Mouse (Mus musculus) midbrain, postnatal 0 days (tissue): Measurements from ENCODE around the gene Igfbp4. TPM values are rescaled to one million over a fixed set of nuclear protein-coding genes. Genes with fewer than 3 reads are reported as not detected.

Experiments
- ATAC-seq: fragments of 200-750 bp; cut with Nextera tagmentation; 2 replicates; pipeline ENCODE4 v1.8.0; 2017; ENCODE audit warnings: moderate number of reproducible peaks, mild to moderate bottlenecking, moderate TSS enrichment, moderate library complexity; ENCODE audit not compliant: low FRiP score
- DNase-seq: peaks from one replicate; pipeline ENCODE4 v3.0.0-alpha.2; 2015; ENCODE audit warnings: low spot score
- H3K27ac ChIP-seq: fragments of 300-500 bp; sonication (generic); 2 replicates; pipeline ENCODE4 v1.5.1; 2014; ENCODE audit warnings: low read depth, mild to moderate bottlenecking, low read length, mixed read lengths
- H3K27me3 ChIP-seq: fragments of 300-500 bp; sonication (generic); 2 replicates; pipeline ENCODE4 v1.6.1; 2014; ENCODE audit warnings: low read length, control low read depth, mixed read lengths; ENCODE audit not compliant: insufficient read depth
- H3K36me3 ChIP-seq: fragments of 300-500 bp; sonication (generic); 2 replicates; pipeline ENCODE4 v1.6.1; 2014; ENCODE audit warnings: low read length, control low read depth, mixed read lengths; ENCODE audit not compliant: insufficient read depth
- H3K4me1 ChIP-seq: fragments of 300-500 bp; sonication (generic); 2 replicates; pipeline ENCODE4 v1.6.1; 2014; ENCODE audit warnings: mild to moderate bottlenecking, control low read depth, antibody characterized with exemption, low read length, mixed read lengths; ENCODE audit not compliant: insufficient read depth
- H3K4me2 ChIP-seq: fragments of 300-500 bp; sonication (generic); 2 replicates; pipeline ENCODE4 v1.6.1; 2014; ENCODE audit warnings: low read depth, mild to moderate bottlenecking, low read length, mixed read lengths; ENCODE audit not compliant: poor library complexity, severe bottlenecking
- H3K4me3 ChIP-seq: fragments of 300-500 bp; sonication (generic); 2 replicates; pipeline ENCODE4 v1.5.1; 2014; ENCODE audit warnings: low read depth, mild to moderate bottlenecking, low read length, moderate library complexity
- H3K9ac ChIP-seq: fragments of 300-500 bp; sonication (generic); replicated peaks from 2 replicates; pipeline ENCODE4 v1.6.1; 2014; ENCODE audit warnings: mild to moderate bottlenecking, low read length, moderate library complexity, mixed read lengths; ENCODE audit not compliant: poor library complexity, severe bottlenecking
- H3K9me3 ChIP-seq: fragments of 300-500 bp; sonication (generic); 2 replicates; pipeline ENCODE4 v1.6.1; 2016; ENCODE audit warnings: low read length, control low read depth
- CTCF ChIP-seq: IDR thresholded peaks from 2 replicates; pipeline ENCODE4 v1.5.1; 2016; ENCODE audit warnings: antibody characterized with exemption, mild to moderate bottlenecking
- WGBS: fragments of 180-500 bp; shearing (Covaris S2); extraction: QIAGEN DNeasy Blood & Tissue Kit; methylation state at CpG from one replicate; pipeline ENCODE4 v1.1.7; 2014; 5-methylcytosine and 5-hydroxymethylcytosine counted together
- polyA plus RNA-seq: library from polyadenylated mRNA; unstranded; fragments of >200 nt; fragmentation: Nextera tagmentation; extraction: Ambion mirVana; gene quantifications from 2 replicates; pipeline ENCODE4 v1.2.1, GENCODE M21; 2015
- total RNA-seq: library from RNA; depleted of rRNA; stranded (reverse); fragments of >200 nt; gene quantifications from 2 replicates; pipeline ENCODE4 v1.2.3, GENCODE M21; 2014

Igfbp4 gene
- total and polyA plus RNA-seq, 2 experiments from 2014 or later: 78.8 to 92.4 TPM

- Histone ChIP-seq H3K9ac (no peak overlapping the region), H3K27me3 (no peaks in the 10 kb centered on the region), H3K4me2 (no peak overlapping the region), H3K27ac (no peak overlapping the region), H3K4me1 (no peaks in the 10 kb centered on the region), H3K4me3 (no peak overlapping the region), H3K9me3 (no peaks in the 10 kb centered on the region), H3K36me3 (no peaks in the 10 kb centered on the region)
- ATAC-seq (no peak), DNase-seq (no peak)
- TF ChIP-seq CTCF: no peak
- WGBS: 74% methylated on average over 4 of the region's 4 CpGs
Measured at GRCm38 (mm10) chr11:99096417-99096816, 55.4 kb downstream of the Igfbp4 start.

DNA sequence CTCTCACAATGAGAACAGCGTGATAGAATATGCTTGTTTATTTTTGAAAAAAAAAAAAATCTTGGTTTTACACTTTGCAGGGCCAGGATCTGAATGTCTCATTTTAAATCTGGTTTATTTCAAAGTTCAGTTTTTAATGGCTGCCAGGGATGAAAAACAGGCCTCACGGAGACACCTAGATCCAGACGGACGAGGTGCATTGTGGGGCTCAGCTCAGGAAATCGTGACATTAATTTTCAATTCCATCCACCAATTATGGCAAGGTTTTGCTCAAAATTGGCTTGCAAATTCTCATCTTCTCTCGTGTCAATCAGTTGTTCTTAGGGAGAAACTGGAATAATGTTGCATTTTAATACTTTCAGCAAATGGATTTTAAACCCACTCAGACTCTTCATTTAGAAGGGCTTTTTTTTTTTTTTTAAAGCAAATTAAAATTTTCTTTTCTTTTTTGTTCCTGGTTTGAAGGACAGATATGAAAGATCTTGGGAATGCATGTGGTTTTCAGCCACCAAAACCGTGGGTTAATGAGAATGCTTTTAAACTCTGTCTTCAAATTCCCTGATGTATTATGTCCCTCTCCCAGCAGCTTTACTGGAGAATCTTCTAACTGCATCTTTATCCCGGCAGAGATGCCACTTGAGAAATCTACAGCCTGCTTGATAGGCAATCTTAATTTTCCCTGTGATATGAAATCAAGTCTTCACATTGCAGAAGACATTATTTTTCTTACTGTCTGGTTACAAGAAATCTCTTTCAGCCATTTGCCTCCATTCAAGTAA is 56.1 kb downstream of the Igfbp4 start:
- no peak for ATAC-seq
- Histone ChIP-seq H3K4me2 (no peak overlapping the region), H3K9me3 (no peaks in the 10 kb centered on the region), H3K4me1 (no peaks in the 10 kb centered on the region), H3K4me3 (no peak overlapping the region), H3K36me3 (no peaks in the 10 kb centered on the region), H3K27me3 (no peaks in the 10 kb centered on the region), H3K9ac (no peak overlapping the region), H3K27ac (no peak overlapping the region)
- DNase-seq: peak; percentile 8
- no peak for TF ChIP-seq CTCF
- WGBS: 59% methylated on average over 8 of the region's 8 CpGs

DNA sequence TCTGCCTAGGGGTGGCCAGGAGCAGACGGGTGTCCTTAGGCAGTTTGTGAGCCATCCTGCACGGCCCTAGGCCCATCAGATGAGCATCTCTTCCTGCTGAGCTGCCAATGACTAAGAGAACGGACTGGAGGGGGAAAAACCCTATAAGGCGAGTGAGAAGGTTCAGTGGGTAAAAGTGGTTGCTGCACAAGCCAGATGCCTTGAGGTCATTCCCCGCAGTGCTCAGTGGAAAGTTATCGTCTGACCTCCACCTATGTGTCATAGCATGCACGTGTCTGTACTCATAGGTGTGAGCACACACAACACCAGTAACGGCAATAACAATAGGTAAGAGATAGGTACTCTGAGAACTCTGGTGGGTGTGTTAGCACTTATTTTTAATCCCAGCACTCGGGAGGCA is 57.9 kb downstream of the Igfbp4 start:
- TF ChIP-seq CTCF: no peak
- 92% methylated on average over 9 of the region's 9 CpGs for WGBS

GRCm38 (mm10) chr11:99099516-99099915 is 58.5 kb downstream of the Igfbp4 start:
- no peaks in the 10 kb centered on the region for H3K27me3 ChIP-seq
- no peak overlapping the region for H3K27ac ChIP-seq
- no peaks in the 10 kb centered on the region for H3K9me3 ChIP-seq
- WGBS: 81% methylated on average over 7 of the region's 7 CpGs
- H3K36me3 ChIP-seq: no peaks in the 10 kb centered on the region
- no peak overlapping the region for H3K4me3 ChIP-seq
- H3K4me1 ChIP-seq: no peaks in the 10 kb centered on the region
- no peak overlapping the region for H3K4me2 ChIP-seq
- no peak for DNase-seq
- ATAC-seq: no peak
- no peak for TF ChIP-seq CTCF
- H3K9ac ChIP-seq: no peak overlapping the region

More for the DNA sequence above, 57.9 kb downstream of the Igfbp4 start:
- H3K4me2 ChIP-seq: no peak overlapping the region
- H3K4me1 ChIP-seq: no peaks in the 10 kb centered on the region
- no peak overlapping the region for H3K27ac ChIP-seq
- no peak for DNase-seq
- no peaks in the 10 kb centered on the region for H3K9me3 ChIP-seq
- H3K36me3 ChIP-seq: no peaks in the 10 kb centered on the region
- ATAC-seq: no peak
- no peak overlapping the region for H3K9ac ChIP-seq
- no peak overlapping the region for H3K4me3 ChIP-seq
- H3K27me3 ChIP-seq: no peaks in the 10 kb centered on the region

DNA sequence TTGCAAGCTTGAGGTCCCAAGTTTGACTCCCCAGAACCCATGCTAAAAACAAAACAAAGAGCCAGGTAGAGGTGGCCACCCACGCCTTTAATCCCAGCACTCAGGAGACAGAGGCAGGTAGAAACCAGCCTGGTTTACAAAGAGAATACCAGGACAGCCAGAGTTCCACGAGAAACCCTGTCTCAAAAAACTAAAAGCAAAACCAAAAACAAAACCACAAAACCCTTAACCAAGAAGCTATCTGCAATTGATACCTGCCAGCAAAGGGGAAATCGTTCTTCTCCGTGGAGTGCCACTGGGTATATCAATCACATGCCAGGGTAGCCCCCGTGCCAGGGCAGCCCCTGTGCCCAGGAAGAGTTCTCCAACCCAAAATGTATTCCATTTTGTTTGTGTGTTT is 59.2 kb downstream of the Igfbp4 start:
- Histone ChIP-seq H3K9me3 (no peaks in the 10 kb centered on the region), H3K27ac (no peak overlapping the region), H3K4me3 (no peak overlapping the region), H3K4me2 (no peak overlapping the region), H3K9ac (no peak overlapping the region), H3K27me3 (no peaks in the 10 kb centered on the region), H3K4me1 (no peaks in the 10 kb centered on the region), H3K36me3 (no peaks in the 10 kb centered on the region)
- 85% methylated on average over 5 of the region's 5 CpGs for WGBS
- DNase-seq (no peak), ATAC-seq (no peak)
- no peak for TF ChIP-seq CTCF

DNA sequence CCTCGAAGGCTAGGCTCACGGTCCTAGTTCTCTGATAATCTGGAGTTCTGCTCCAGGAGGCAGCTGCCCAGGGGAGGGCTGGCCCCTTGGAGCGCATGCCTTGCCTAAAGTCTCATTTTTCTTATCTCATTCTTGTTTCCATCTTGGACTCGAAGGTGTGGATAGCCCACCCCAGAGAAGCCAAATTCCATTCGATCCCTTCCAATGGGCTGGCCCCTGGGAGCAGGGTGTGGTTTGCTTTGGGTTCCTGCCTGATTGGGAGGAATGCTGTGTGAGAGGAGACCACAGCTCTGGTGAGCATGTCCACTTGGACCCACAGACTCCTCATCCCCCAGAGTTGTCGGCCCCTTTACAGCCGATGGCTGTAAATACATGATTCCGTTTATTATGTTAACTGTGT is 60.6 kb downstream of the Igfbp4 start:
- TF ChIP-seq CTCF: no peak
- H3K9me3 ChIP-seq: no peaks in the 10 kb centered on the region

More for the DNA sequence above, 60.6 kb downstream of the Igfbp4 start:
- Histone ChIP-seq H3K4me3 (no peak overlapping the region), H3K36me3 (no peaks in the 10 kb centered on the region), H3K9ac (no peak overlapping the region), H3K27me3 (no peaks in the 10 kb centered on the region), H3K27ac (no peak overlapping the region), H3K4me1 (no peaks in the 10 kb centered on the region), H3K4me2 (no peak overlapping the region)
- DNase-seq (no peak), ATAC-seq (no peak)
- 87% methylated on average over 8 of the region's 8 CpGs for WGBS
